Mouse (Mus musculus) neural tube, embryonic 11.5 days (tissue): ENCODE data around the gene Lpp. TPM values are rescaled to one million over a fixed set of nuclear protein-coding genes. Genes with fewer than 3 reads are reported as not detected.

Experiments
- ATAC-seq: fragments of 200-750 bp; cut with Nextera tagmentation; 2 replicates; pipeline ENCODE4 v1.8.0; 2017; ENCODE audit warnings: moderate number of reproducible peaks, mild to moderate bottlenecking, moderate TSS enrichment, moderate library complexity; ENCODE audit not compliant: insufficient read depth, low FRiP score, low TSS enrichment
- DNase-seq: peaks from one replicate; pipeline ENCODE4 v3.0.0-alpha.2; 2015; ENCODE audit warnings: low spot score
- H3K27ac ChIP-seq: fragments of 300-500 bp; sonication (generic); 2 replicates; pipeline ENCODE4 v1.5.1; 2014; ENCODE audit warnings: low read depth, mild to moderate bottlenecking, low read length
- H3K27me3 ChIP-seq: fragments of 300-500 bp; sonication (generic); 2 replicates; pipeline ENCODE4 v1.6.1; 2014; ENCODE audit warnings: mild to moderate bottlenecking, low read length, mixed read lengths; ENCODE audit not compliant: control insufficient read depth, insufficient read depth
- H3K36me3 ChIP-seq: fragments of 300-500 bp; sonication (generic); 2 replicates; pipeline ENCODE4 v1.6.1; 2014; ENCODE audit warnings: mild to moderate bottlenecking, low read length, moderate library complexity, mixed read lengths; ENCODE audit not compliant: control insufficient read depth, insufficient read depth
- H3K4me1 ChIP-seq: fragments of 300-500 bp; sonication (generic); 2 replicates; pipeline ENCODE4 v1.6.1; 2014; ENCODE audit warnings: low read length, mixed read lengths; ENCODE audit not compliant: control insufficient read depth, insufficient read depth
- H3K4me2 ChIP-seq: fragments of 300-500 bp; sonication (generic); 2 replicates; pipeline ENCODE4 v1.6.1; 2014; ENCODE audit warnings: low read depth, mild to moderate bottlenecking, moderate library complexity
- H3K4me3 ChIP-seq: fragments of 300-500 bp; sonication (generic); 2 replicates; pipeline ENCODE4 v1.5.1; 2014; ENCODE audit warnings: low read depth, low read length
- H3K9ac ChIP-seq: fragments of 300-500 bp; sonication (generic); 2 replicates; pipeline ENCODE4 v1.6.1; 2014; ENCODE audit warnings: mild to moderate bottlenecking, low read length
- H3K9me3 ChIP-seq: fragments of 300-500 bp; sonication (generic); 2 replicates; pipeline ENCODE4 v1.6.1; 2016; ENCODE audit warnings: low read length; ENCODE audit not compliant: control insufficient read depth
- WGBS: fragments of 180-500 bp; shearing (Covaris S2); extraction: QIAGEN DNeasy Blood & Tissue Kit; methylation state at CpG from one replicate; pipeline ENCODE4 v1.1.7; 2014; 5-methylcytosine and 5-hydroxymethylcytosine counted together
- polyA plus RNA-seq: library from polyadenylated mRNA; unstranded; fragments of >200 nt; fragmentation: Nextera tagmentation; extraction: Ambion mirVana; gene quantifications from 2 replicates; pipeline ENCODE4 v1.2.1, GENCODE M21; 2014

Lpp gene
- polyA plus RNA-seq, 1 experiment from 2014 or later, result 21.7 TPM

GRCm38 (mm10) chr16:24656752-24657151 is 263.4 kb downstream of the Lpp start:
- Histone ChIP-seq H3K36me3 (no peaks in the 10 kb centered on the region), H3K9me3 (no peaks in the 10 kb centered on the region), H3K4me1 (no peaks in the 10 kb centered on the region), H3K9ac (no peak overlapping the region), H3K4me2 (no peak overlapping the region), H3K4me3 (no peak overlapping the region), H3K27me3 (no peaks in the 10 kb centered on the region), H3K27ac (no peak overlapping the region)
- ATAC-seq, result no peak
- 94% methylated on average over 5 of the region's 5 CpGs for WGBS
- DNase-seq, result no peak

DNA sequence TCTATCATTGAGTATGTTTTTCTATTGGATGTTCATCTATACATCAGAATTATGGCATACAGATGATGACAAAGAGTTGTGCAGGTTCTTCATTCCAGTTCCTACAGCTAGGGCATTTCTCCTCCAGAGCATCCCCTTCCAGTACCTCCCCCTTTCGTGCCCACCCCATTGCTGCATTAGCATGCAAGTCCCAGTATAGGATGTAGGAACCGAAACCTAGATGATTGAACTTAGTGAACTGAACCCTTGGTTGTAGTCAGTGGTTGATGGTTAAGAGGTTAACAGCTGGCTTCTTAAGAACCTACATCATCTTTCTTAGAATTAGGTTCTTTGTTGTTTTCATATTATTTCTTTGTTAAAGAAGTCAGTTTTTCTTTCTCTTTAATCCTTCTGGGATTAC is 265.7 kb downstream of the Lpp start:
- no peaks in the 10 kb centered on the region for H3K27me3 ChIP-seq
- no peak for ATAC-seq

GRCm38 (mm10) chr16:24664131-24664530 is 270.8 kb downstream of the Lpp start:
- ATAC-seq (no peak), DNase-seq (no peak)
- no peaks in the 10 kb centered on the region for H3K4me1 ChIP-seq
- H3K4me3 ChIP-seq, result no peak overlapping the region
- no peak overlapping the region for H3K9ac ChIP-seq
- H3K27me3 ChIP-seq, result no peaks in the 10 kb centered on the region
- no peaks in the 10 kb centered on the region for H3K9me3 ChIP-seq
- no peak overlapping the region for H3K4me2 ChIP-seq
- no peaks in the 10 kb centered on the region for H3K36me3 ChIP-seq
- no peak overlapping the region for H3K27ac ChIP-seq

More for the DNA sequence above, 265.7 kb downstream of the Lpp start:
- no peak overlapping the region for H3K27ac ChIP-seq
- no peaks in the 10 kb centered on the region for H3K36me3 ChIP-seq
- no peak overlapping the region for H3K4me3 ChIP-seq
- DNase-seq, result no peak
- H3K4me2 ChIP-seq, result no peak overlapping the region
- H3K9ac ChIP-seq, result no peak overlapping the region
- 86% methylated on average over 2 of the region's 2 CpGs for WGBS
- H3K4me1 ChIP-seq, result no peaks in the 10 kb centered on the region
- no peaks in the 10 kb centered on the region for H3K9me3 ChIP-seq

DNA sequence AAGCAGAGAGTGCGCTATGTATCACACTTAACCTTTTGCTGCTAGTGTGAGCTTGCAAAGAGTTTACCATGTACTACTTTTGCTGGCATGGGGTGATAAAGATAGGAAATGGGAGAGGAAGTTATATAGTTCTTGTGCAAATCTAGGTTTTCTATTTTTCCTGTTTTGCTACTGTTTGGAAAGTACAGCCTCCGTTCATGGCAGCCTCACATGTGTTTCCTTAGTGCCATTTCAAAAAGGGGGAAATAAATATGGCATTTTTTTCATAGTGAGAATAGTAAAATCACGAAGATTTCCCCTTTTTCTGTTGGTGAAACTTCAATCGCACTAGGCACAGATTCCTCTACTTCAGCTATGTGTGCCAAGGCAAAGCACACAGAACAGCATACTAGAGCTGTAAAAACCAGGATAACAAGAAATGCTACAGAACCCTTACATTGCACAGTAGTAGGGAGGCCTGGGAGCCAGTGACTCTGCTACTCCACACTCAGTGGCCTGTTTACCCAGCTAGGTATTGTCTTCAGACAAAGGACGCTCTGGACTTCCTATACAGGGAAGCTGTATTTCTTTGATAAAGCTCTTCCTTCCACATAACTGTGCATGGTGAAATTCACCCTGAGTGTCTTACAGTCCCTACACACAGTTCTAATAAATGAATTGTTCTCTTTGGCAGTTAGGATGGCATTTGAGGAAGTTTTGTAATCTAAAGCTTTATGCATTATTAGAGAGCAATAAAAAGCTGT is 276.6 kb downstream of the Lpp start:
- ATAC-seq, result no peak

DNA sequence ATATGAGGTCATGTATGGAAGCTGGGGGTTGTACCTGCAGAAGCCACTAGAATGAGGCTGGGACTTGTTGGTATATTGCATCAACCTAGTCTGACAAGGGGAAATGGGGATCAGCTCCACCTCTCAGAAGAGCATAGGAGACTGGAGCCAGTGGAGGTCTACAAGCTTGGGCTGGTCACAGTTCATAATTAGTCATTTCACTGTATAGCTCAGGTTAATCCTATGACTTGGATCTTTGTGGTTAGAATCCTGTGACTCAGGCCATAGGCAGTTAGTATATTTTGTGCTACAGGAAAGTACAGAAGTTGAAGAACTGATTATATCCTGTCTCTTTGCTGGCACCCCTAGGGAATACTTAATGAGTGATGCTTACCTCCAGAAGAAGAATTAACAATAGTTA is 285.6 kb downstream of the Lpp start:
- Histone ChIP-seq H3K4me2 (no peak overlapping the region), H3K4me3 (no peak overlapping the region), H3K4me1 (no peaks in the 10 kb centered on the region), H3K36me3 (no peaks in the 10 kb centered on the region), H3K9ac (no peak overlapping the region), H3K9me3 (no peaks in the 10 kb centered on the region), H3K27ac (no peak overlapping the region), H3K27me3 (no peaks in the 10 kb centered on the region)
- no peak for ATAC-seq
- no peak for DNase-seq

More for the DNA sequence above, 276.6 kb downstream of the Lpp start:
- H3K4me1 ChIP-seq, result no peaks in the 10 kb centered on the region
- no peaks in the 10 kb centered on the region for H3K27me3 ChIP-seq
- no peak overlapping the region for H3K27ac ChIP-seq
- no peak overlapping the region for H3K4me2 ChIP-seq
- no peak for DNase-seq
- no peaks in the 10 kb centered on the region for H3K9me3 ChIP-seq
- H3K4me3 ChIP-seq, result no peak overlapping the region
- H3K36me3 ChIP-seq, result no peaks in the 10 kb centered on the region
- H3K9ac ChIP-seq, result no peak overlapping the region
- WGBS, result 84% methylated on average over 5 of the region's 5 CpGs

GRCm38 (mm10) chr16:24695062-24695461 is 301.8 kb downstream of the Lpp start:
- no peak for DNase-seq
- no peak overlapping the region for H3K9ac ChIP-seq
- H3K4me3 ChIP-seq, result no peak overlapping the region
- no peak overlapping the region for H3K4me2 ChIP-seq
- no peaks in the 10 kb centered on the region for H3K4me1 ChIP-seq
- 92% methylated on average over 4 of the region's 4 CpGs for WGBS
- H3K27me3 ChIP-seq, result no peaks in the 10 kb centered on the region
- no peak overlapping the region for H3K27ac ChIP-seq
- no peaks in the 10 kb centered on the region for H3K36me3 ChIP-seq
- ATAC-seq, result no peak
- no peaks in the 10 kb centered on the region for H3K9me3 ChIP-seq

- Histone ChIP-seq H3K36me3 (no peaks in the 10 kb centered on the region), H3K27me3 (no peaks in the 10 kb centered on the region), H3K9me3 (no peaks in the 10 kb centered on the region), H3K9ac (no peak overlapping the region), H3K4me1 (no peaks in the 10 kb centered on the region), H3K4me3 (no peak overlapping the region), H3K27ac (no peak overlapping the region), H3K4me2 (no peak overlapping the region)
- DNase-seq, result no peak
- WGBS, result 92% methylated on average over 3 of the region's 3 CpGs
- no peak for ATAC-seq
Measured at GRCm38 (mm10) chr16:24704215-24704614, 310.9 kb downstream of the Lpp start.

- no peaks in the 10 kb centered on the region for H3K27me3 ChIP-seq
- ATAC-seq (no peak), DNase-seq (no peak)
- no peak overlapping the region for H3K4me3 ChIP-seq
- H3K4me1 ChIP-seq, result no peaks in the 10 kb centered on the region
- H3K9me3 ChIP-seq, result no peaks in the 10 kb centered on the region
- no peak overlapping the region for H3K4me2 ChIP-seq
- 76% methylated on average over 4 of the region's 4 CpGs for WGBS
- H3K27ac ChIP-seq, result no peak overlapping the region
- no peaks in the 10 kb centered on the region for H3K36me3 ChIP-seq
- no peak overlapping the region for H3K9ac ChIP-seq
Measured at GRCm38 (mm10) chr16:24723641-24724040, 330.3 kb downstream of the Lpp start.

DNA sequence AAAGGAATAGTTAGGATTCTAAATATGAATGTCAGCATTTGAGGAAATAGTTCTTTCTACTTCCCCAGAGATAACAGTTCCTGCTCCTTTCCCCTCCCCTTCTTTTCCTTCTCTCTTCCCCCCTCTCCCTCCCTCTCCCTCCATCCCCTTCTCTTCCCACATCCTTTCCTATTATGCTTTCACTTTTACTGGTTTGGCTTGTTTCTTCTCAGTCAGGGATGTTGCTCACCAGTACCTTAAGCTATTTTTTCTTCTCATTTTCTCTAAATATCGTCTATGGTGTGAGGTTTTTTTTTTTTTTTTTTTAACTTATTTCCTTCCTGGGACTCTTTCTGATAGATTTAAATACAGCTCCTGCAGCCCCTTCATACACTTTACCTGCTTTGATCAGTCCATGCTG is 339.4 kb downstream of the Lpp start:
- Histone ChIP-seq H3K4me1 (no peaks in the 10 kb centered on the region), H3K4me3 (no peak overlapping the region), H3K4me2 (no peak overlapping the region), H3K9me3 (no peaks in the 10 kb centered on the region), H3K27ac (no peak overlapping the region), H3K9ac (no peak overlapping the region), H3K27me3 (no peaks in the 10 kb centered on the region), H3K36me3 (no peaks in the 10 kb centered on the region)
- DNase-seq (no peak), ATAC-seq (no peak)
- WGBS, result 84% methylated on average over 1 of the region's 1 CpGs
